Mouse (Mus musculus): ENCODE measurements around the gene Smpd2. TPM values are rescaled to one million over a fixed set of nuclear protein-coding genes. Genes with fewer than 3 reads are reported as not detected.
A peak's percentile ranks its signal among the peaks of the same experiment; 100 is the strongest.

The Smpd2 gene
- total RNA-seq, 2 experiments from 2014 or later: 45.4 to 48.7 TPM

GRCm38 (mm10) chr10:41450780-41451522 lies 39.2 kb downstream of the Smpd2 start:
- no peak for DNase-seq

GRCm38 (mm10) chr10:41450137-41450670 lies 40.0 kb downstream of the Smpd2 start, which contains the start of gene Zbtb24:
Gene Zbtb24, plus strand, starts transcription at chr10:41450383.
- DNase-seq: peak; percentile 97

- no peak for DNase-seq
These were observed 40.5 kb downstream of the Smpd2 start for GRCm38 (mm10) chr10:41449684-41450083.

GRCm38 (mm10) chr10:41448216-41448615 lies 42.0 kb downstream of the Smpd2 start:
- no peak for DNase-seq

Other genes starting within 250 kb of the Smpd2 start
- 10 to 100 TPM; 43.6 to 45.9 TPM for gene Fig4, start 187.1 kb downstream of the Smpd2 start, total RNA-seq (2021)
- under 1 TPM in 1 of 2 experiments, not detected in 1; 0.07 TPM for gene Ak9, start 186.4 kb downstream of the Smpd2 start, total RNA-seq (2021)
- gene Zbtb24, start 40.0 kb downstream of the Smpd2 start, total RNA-seq (2021): 10 to 100 TPM; 10.5 to 12.9 TPM
- 10 to 100 TPM; 52.4 to 59.4 TPM for gene Mical1, start 14.1 kb downstream of the Smpd2 start, total RNA-seq (2021)
- 1 to 10 TPM; 3.8 to 3.9 TPM for gene Ppil6, start 70 bp upstream of the Smpd2 start, total RNA-seq (2021)
- gene Cd164, start 29.0 kb upstream of the Smpd2 start, total RNA-seq (2021): 100 to 1,000 TPM; 216 to 218 TPM
- gene Ccdc162, start 226.3 kb upstream of the Smpd2 start, total RNA-seq (2021): under 1 TPM; 0.10 to 0.18 TPM